Mouse (Mus musculus) layer of hippocampus, adult 11-12 months (tissue): ENCODE results near the gene Krt12.

Experiments
- DNase-seq: peaks from one replicate; pipeline ENCODE4 v3.0.0; 2022; ENCODE audit warnings: low spot score

The Krt12 gene

GRCm38 (mm10) chr11:99398084-99398483, 24.0 kb downstream of the Krt12 start:
- no peak for DNase-seq

- DNase-seq, result no peak
Observed at GRCm38 (mm10) chr11:99396661-99397060, 25.4 kb downstream of the Krt12 start.

DNA sequence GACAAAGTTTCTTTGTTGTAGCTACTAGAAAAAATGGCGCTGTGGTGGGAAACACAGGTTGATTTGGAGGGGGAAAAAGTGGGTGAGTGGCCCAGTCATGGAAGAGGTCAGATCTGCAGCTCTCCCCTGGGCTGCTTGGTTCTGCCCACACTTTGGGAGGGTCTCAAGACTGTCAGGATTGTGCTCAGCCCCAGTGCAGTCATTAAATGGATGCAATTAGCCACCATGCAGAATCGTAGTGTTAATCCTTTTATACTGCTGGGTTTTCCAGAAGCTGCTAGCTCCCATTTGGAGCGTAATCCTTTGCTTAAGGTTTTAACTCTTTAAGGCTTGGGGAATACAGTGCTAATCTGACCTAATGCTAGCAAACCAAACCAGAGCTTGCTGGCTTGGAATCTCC, 26.0 kb downstream of the Krt12 start:
- DNase-seq, result no peak

- peak; percentile 17 for DNase-seq
Observed at GRCm38 (mm10) chr11:99392492-99392891, 29.6 kb downstream of the Krt12 start.

GRCm38 (mm10) chr11:99391375-99391774, 30.7 kb downstream of the Krt12 start:
- no peak for DNase-seq

- DNase-seq, result no peak
Observed at GRCm38 (mm10) chr11:99390866-99391265, 31.2 kb downstream of the Krt12 start.

DNA sequence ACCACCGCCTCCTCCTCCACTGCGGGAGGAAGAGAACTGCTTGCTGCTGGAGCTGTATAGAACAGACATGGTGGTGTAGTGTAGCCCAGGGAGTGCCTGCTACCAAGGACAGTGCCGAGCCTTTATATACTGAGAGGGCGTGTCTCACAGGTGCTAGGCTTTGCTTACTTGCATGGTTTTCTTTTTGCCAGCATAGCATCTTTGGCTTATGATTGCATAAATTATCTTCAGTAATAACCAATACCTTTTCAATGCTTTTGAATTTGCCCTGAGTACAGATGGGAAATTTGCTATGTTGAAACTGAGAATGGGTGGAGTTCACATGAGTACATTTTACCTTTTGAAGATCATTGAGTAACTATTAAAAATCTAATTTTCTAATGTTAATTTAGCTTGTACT, 32.8 kb downstream of the Krt12 start, which contains the start of gene Krt10:
TSS of gene Krt10 (minus strand) at position 101 of the 400 bp plus-strand sequence.
- no peak for DNase-seq

GRCm38 (mm10) chr11:99388661-99389060, 33.4 kb downstream of the Krt12 start:
- no peak for DNase-seq

GRCm38 (mm10) chr11:99385813-99386721, 36.0 kb downstream of the Krt12 start:
- peak; percentile 87 for DNase-seq

- DNase-seq, result peak; percentile 76
Observed at GRCm38 (mm10) chr11:99379568-99379967, 42.5 kb downstream of the Krt12 start.

DNA sequence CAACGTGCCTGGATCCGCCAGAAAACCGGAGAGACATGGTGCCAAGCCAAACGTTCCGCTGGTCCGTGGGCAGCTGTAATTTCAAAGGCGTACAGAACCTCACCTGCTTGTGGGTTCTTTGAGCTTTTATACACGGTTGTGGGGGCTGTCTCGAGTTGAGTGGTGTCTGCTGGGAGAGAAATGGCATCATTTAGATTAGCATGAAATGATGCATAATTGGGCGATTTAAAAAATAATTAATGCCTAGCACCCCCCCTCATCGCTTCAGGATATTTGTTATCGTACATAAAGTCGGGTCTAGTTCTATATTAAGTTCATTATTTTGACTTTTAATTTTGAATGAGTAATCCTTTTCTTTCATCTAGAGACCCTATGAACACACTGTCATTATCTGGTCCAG, 47.3 kb downstream of the Krt12 start, which contains the start of gene Krt28:
TSS of gene Krt28 (minus strand) at position 101 of the 400 bp plus-strand sequence.
- DNase-seq, result no peak

DNA sequence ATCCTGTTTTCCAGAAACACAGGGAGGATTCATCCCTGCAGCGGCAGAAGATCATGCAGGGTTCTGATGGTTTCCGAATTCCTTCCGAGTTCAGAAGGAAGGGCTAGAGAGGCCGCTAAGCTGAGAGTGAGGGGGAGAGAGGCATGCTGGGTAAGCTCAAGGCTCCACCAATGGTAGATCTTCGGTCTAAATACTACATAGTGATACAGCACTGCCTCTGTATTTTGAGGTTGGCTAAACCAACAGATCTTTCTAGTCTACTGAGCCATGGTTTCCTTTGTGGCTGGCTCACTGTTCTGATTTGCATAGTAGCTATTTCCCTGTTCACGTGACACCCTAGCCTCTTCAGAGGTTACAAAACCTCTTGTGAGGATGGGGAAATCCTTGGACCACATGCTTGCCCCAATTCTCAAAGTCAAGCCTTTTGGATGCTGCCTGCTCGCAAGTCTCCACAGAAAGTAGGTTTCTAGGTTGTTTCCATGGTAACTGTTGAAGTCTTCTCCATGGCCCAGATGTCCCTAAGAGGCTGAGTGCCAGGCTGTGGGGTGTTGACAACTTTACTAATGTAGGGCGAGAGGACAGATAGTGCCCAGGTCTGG, 52.1 kb downstream of the Krt12 start:
- peak; percentile 33 for DNase-seq

GRCm38 (mm10) chr11:99369229-99369628, 52.8 kb downstream of the Krt12 start:
- DNase-seq, result no peak

GRCm38 (mm10) chr11:99366791-99367190, 55.3 kb downstream of the Krt12 start:
- DNase-seq, result no peak
